Mouse (Mus musculus): ENCODE data around the gene Prkg2. TPM values are rescaled to one million over a fixed set of nuclear protein-coding genes. Genes with fewer than 3 reads are reported as not detected.

Gene Prkg2
- polyA plus RNA-seq (2016; fragmentation: Nextera tagmentation; extraction: Ambion mirVana): 4.6 and 5.9 TPM in 2 replicates

DNA sequence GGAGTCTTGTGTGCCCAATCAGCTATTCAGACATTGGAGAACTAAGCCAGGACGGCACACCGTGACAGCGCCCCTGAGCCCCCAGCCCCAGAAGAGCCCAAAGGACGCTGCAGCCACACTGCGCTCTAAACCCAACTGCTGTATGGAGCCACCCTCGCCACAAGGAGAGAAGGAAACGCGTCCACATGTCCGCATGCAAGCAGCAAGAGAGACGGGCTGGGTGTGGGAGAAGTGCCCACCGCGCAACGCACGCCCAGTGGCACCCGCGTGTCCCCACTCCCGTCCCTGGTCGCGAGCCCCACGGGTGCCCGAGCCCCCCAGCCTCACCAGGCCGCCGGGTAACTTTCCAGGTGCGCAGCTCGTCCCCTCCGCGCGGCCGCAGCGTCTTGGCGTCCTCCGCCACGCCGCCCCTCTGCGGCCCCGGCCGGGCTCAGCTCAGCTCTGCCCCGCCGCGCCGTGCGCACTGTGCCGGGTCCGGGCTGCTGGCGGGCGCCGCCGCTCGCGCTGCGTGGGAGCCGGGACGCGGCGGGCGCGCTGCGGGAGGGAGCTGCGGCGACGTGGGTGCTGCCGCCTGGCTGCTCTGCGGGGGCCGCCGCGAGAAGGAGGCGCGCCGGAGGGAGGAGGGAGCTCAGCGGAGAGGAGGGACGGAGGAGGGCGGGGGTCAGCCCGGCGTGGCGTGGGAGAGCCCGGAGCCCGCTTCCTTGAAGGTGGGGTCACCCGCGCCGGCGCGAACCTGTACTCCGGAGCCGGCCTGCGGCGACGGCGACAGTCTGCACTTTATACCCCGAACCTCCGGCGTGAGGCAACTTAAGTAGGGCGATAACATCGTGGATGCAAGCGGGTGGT lies at the start of gene Prkg2:
TSS of gene Prkg2 (minus strand) at position 756 of the 846 bp plus-strand sequence.
- Histone ChIP-seq H3K27ac (peak within 1 kb of the TSS; percentile 52), H3K36me3 (no peaks in the 10 kb centered on the region), H3K9ac (peak within 1 kb of the TSS; percentile 66), H3K27me3 (peaks cover 24% of the 10 kb centered on the region), H3K4me2 (replicated peaks) (peak within 1 kb of the TSS; percentile 94), H3K4me3 (peak within 1 kb of the TSS; percentile 64), H3K4me1 (peaks cover 9% of the 10 kb centered on the region), H3K9me3 (no peaks in the 10 kb centered on the region)
- under 1% methylated on average over 77 of the region's 94 CpGs for WGBS
- ATAC-seq (ENCODE audit: insufficient number of reproducible peaks, insufficient read depth, low FRiP score, low TSS enrichment): peak; percentile 72; the same call in 1 of the 2 replicates

- H3K4me2 ChIP-seq (replicated peaks): no peak overlapping the region
- H3K27ac ChIP-seq: no peak overlapping the region
- no peaks in the 10 kb centered on the region for H3K9me3 ChIP-seq
- WGBS: 41% methylated on average over 5 of the region's 5 CpGs
- H3K4me3 ChIP-seq: no peak overlapping the region
- H3K9ac ChIP-seq: no peak overlapping the region
- H3K36me3 ChIP-seq: no peaks in the 10 kb centered on the region
- H3K4me1 ChIP-seq: peaks cover 2% of the 10 kb centered on the region; the same call in 1 of the 2 replicates
- ATAC-seq (ENCODE audit: insufficient number of reproducible peaks, insufficient read depth, low FRiP score, low TSS enrichment): no peak
- no peaks in the 10 kb centered on the region for H3K27me3 ChIP-seq
These were observed 46.8 kb upstream of the Prkg2 start for GRCm38 (mm10) chr5:99083955-99084354.

DNA sequence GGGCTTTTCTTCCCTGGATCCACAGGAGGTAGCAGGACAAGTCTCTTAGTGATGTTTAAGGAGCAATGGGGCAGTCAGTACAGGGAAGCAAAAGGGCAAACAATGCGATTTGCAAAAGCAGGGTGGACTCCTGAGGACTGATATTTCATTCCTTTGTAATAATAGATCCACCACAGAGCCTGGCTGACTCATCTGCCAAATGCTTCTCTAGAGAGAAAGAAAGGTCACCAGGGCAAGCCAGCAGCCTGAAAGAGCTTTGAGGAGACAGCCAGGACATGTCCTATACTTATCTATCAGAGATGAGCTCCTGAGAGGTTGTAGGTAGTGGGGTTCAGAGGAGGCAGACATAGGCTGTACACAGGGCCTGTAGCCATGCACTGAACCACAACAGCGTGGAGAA lies 41.2 kb upstream of the Prkg2 start:
- Histone ChIP-seq H3K36me3 (no peaks in the 10 kb centered on the region), H3K27ac (no peak overlapping the region), H3K9ac (no peak overlapping the region), H3K27me3 (no peaks in the 10 kb centered on the region), H3K4me1 (no peaks in the 10 kb centered on the region), H3K4me2 (replicated peaks) (no peak overlapping the region), H3K9me3 (no peaks in the 10 kb centered on the region), H3K4me3 (no peak overlapping the region)
- ATAC-seq (ENCODE audit: insufficient number of reproducible peaks, insufficient read depth, low FRiP score, low TSS enrichment): no peak
- 60% methylated on average over 2 of the region's 2 CpGs for WGBS

DNA sequence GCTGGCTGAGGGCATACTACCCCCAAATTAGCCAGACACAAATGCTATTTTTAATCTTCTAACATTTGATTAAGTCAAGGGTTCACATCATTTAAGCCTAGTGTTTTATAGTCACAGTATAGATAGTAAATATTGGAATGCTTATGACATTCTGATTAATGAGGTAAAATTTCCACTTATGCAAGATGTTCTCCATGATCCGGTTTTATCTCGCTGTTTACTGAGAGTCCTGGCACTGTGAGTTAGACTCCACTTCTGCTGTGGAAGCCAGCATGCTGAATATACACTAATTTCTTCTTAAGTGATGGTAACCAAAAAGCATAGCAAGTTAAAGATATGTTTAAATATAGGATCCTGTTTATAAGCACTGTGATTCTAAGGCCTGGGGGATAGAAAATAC lies 31.2 kb upstream of the Prkg2 start:
- H3K27ac ChIP-seq: no peak overlapping the region
- no peaks in the 10 kb centered on the region for H3K4me1 ChIP-seq
- no peak overlapping the region for H3K9ac ChIP-seq
- no peaks in the 10 kb centered on the region for H3K9me3 ChIP-seq
- ATAC-seq (ENCODE audit: insufficient number of reproducible peaks, insufficient read depth, low FRiP score, low TSS enrichment): no peak
- no peak overlapping the region for H3K4me2 ChIP-seq (replicated peaks)
- 90% methylated on average over 2 of the region's 2 CpGs for WGBS
- H3K4me3 ChIP-seq: no peak overlapping the region
- H3K36me3 ChIP-seq: no peaks in the 10 kb centered on the region
- H3K27me3 ChIP-seq: no peaks in the 10 kb centered on the region

DNA sequence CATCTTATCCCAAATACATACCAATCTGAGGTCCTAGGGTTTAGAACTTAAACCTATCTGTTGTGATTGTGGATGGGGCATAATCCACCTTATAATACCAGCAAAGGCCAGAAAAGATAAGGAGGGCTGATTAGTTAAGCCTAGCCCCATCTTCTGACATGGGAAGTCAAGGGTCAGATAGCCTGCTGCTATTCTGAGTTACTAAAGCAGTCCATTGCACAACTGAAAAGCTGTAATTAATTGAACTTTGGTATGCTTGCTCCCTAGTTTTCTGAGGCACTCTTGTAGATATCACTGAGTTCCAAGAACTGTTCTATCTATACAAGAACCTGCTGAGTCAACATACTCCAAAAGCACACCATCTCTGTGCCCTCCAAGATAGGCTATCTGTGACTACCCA lies 25.4 kb upstream of the Prkg2 start:
- no peaks in the 10 kb centered on the region for H3K36me3 ChIP-seq
- H3K4me2 ChIP-seq (replicated peaks): no peak overlapping the region
- ATAC-seq (ENCODE audit: insufficient number of reproducible peaks, insufficient read depth, low FRiP score, low TSS enrichment): no peak
- no peaks in the 10 kb centered on the region for H3K9me3 ChIP-seq
- H3K4me1 ChIP-seq: no peaks in the 10 kb centered on the region
- H3K27ac ChIP-seq: no peak overlapping the region
- H3K4me3 ChIP-seq: no peak overlapping the region
- no peaks in the 10 kb centered on the region for H3K27me3 ChIP-seq
- H3K9ac ChIP-seq: no peak overlapping the region

DNA sequence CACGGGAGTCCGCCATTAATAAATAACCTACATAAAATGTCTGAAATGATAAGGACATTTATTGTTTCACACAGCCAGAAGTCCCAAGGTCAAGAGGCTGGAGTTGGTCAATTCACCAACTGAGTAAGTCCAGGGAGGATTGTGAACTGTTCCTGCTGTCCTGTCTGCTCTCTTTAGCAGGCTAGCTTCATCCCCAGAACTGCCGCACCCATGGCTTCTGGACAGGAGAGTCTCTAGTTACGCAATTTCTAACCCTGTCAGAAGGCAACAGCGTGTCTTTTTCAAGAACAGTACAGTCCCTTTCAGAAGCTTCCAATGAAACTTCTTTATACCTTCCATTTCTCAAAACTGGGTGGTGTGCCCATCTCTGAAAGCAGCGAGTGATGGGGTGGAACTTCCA lies 1.9 kb upstream of the Prkg2 start:
- no peak overlapping the region for H3K4me2 ChIP-seq (replicated peaks)
- peaks cover 24% of the 10 kb centered on the region for H3K27me3 ChIP-seq
- no peaks in the 10 kb centered on the region for H3K9me3 ChIP-seq
- no peak overlapping the region for H3K27ac ChIP-seq
- peaks cover 9% of the 10 kb centered on the region for H3K4me1 ChIP-seq
- H3K4me3 ChIP-seq: no peak overlapping the region
- no peak for ATAC-seq (ENCODE audit: insufficient number of reproducible peaks, insufficient read depth, low FRiP score, low TSS enrichment)
- WGBS: 92% methylated on average over 6 of the region's 6 CpGs
- H3K36me3 ChIP-seq: no peaks in the 10 kb centered on the region
- H3K9ac ChIP-seq: no peak overlapping the region

- ATAC-seq (ENCODE audit: insufficient number of reproducible peaks, insufficient read depth, low FRiP score, low TSS enrichment): 0 out of 2 replicates have a peak, but pooled peaks have one; percentile 25
- peaks cover 24% of the 10 kb centered on the region for H3K27me3 ChIP-seq
These were observed 276 bp upstream of the Prkg2 start for GRCm38 (mm10) chr5:99037442-99037811.

GRCm38 (mm10) chr5:99035961-99036360 lies 1.2 kb downstream of the Prkg2 start:
- Histone ChIP-seq H3K27ac (no peak overlapping the region), H3K36me3 (no peaks in the 10 kb centered on the region), H3K27me3 (peaks cover 24% of the 10 kb centered on the region), H3K4me1 (peaks cover 9% of the 10 kb centered on the region), H3K9me3 (no peaks in the 10 kb centered on the region), H3K4me3 (peak overlapping the region; percentile 64), H3K9ac (no peak overlapping the region), H3K4me2 (replicated peaks) (peak overlapping the region; percentile 94)
- no peak for ATAC-seq (ENCODE audit: insufficient number of reproducible peaks, insufficient read depth, low FRiP score, low TSS enrichment)
- WGBS: 54% methylated on average over 9 of the region's 9 CpGs

More at GRCm38 (mm10) chr5:99037442-99037811, 276 bp upstream of the Prkg2 start:
- WGBS: 3% methylated on average over 9 of the region's 9 CpGs
- Histone ChIP-seq H3K4me3 (peak overlapping the region; percentile 64), H3K4me2 (replicated peaks) (peak overlapping the region; percentile 94), H3K27ac (peak overlapping the region; percentile 52; the same call in 1 of the 2 replicates), H3K36me3 (no peaks in the 10 kb centered on the region), H3K9me3 (no peaks in the 10 kb centered on the region), H3K9ac (peak overlapping the region; percentile 66), H3K4me1 (peaks cover 9% of the 10 kb centered on the region)

GRCm38 (mm10) chr5:99031551-99032149 lies 5.5 kb downstream of the Prkg2 start:
- H3K4me3 ChIP-seq: no peak overlapping the region
- peaks cover 11% of the 10 kb centered on the region; the same call in 1 of the 2 replicates for H3K27me3 ChIP-seq
- H3K4me2 ChIP-seq (replicated peaks): no peak overlapping the region
- 79% methylated on average over 6 of the region's 6 CpGs for WGBS
- H3K4me1 ChIP-seq: 0 out of 2 replicates have a peak, but pooled peaks cover 3% of the 10 kb centered on the region
- no peak for ATAC-seq (ENCODE audit: insufficient number of reproducible peaks, insufficient read depth, low FRiP score, low TSS enrichment)
- no peaks in the 10 kb centered on the region for H3K36me3 ChIP-seq
- no peak overlapping the region for H3K27ac ChIP-seq
- H3K9ac ChIP-seq: no peak overlapping the region
- H3K9me3 ChIP-seq: no peaks in the 10 kb centered on the region

- Histone ChIP-seq H3K27me3 (no peaks in the 10 kb centered on the region), H3K4me2 (replicated peaks) (no peak overlapping the region), H3K27ac (no peak overlapping the region), H3K9ac (no peak overlapping the region), H3K9me3 (no peaks in the 10 kb centered on the region), H3K4me3 (no peak overlapping the region), H3K4me1 (no peaks in the 10 kb centered on the region), H3K36me3 (no peaks in the 10 kb centered on the region)
- WGBS: 73% methylated on average over 3 of the region's 3 CpGs
- no peak for ATAC-seq (ENCODE audit: insufficient number of reproducible peaks, insufficient read depth, low FRiP score, low TSS enrichment)
These were observed 10.8 kb downstream of the Prkg2 start for GRCm38 (mm10) chr5:99026343-99026742.

- no peaks in the 10 kb centered on the region for H3K27me3 ChIP-seq
- WGBS: 92% methylated on average over 6 of the region's 6 CpGs
- no peak overlapping the region for H3K4me2 ChIP-seq (replicated peaks)
- H3K9me3 ChIP-seq: no peaks in the 10 kb centered on the region
- H3K4me3 ChIP-seq: no peak overlapping the region
- no peaks in the 10 kb centered on the region for H3K4me1 ChIP-seq
- H3K36me3 ChIP-seq: no peaks in the 10 kb centered on the region
- no peak overlapping the region for H3K27ac ChIP-seq
- ATAC-seq (ENCODE audit: insufficient number of reproducible peaks, insufficient read depth, low FRiP score, low TSS enrichment): no peak
- H3K9ac ChIP-seq: no peak overlapping the region
These were observed 17.4 kb downstream of the Prkg2 start for GRCm38 (mm10) chr5:99019709-99020108.

DNA sequence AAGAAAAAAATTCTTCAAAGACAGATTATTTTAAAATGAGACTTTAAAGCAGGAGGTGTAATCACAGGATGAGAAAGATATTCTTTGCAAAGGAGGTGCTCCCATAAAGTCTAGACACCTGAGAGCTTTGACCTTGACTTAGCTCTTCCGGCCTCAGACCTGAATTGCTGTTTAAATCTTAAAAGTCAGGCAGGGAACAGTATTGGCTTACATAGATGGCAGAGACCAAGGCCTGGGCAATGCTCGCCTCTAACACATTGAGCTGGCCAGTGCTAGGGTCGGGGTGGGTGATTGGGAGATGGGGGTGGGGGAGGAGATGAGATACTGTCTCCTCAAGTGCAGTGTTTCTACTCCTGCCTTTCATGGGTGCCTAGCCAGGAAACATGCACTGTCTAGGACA lies 22.0 kb downstream of the Prkg2 start:
- H3K27ac ChIP-seq: no peak overlapping the region
- ATAC-seq (ENCODE audit: insufficient number of reproducible peaks, insufficient read depth, low FRiP score, low TSS enrichment): no peak
- no peaks in the 10 kb centered on the region for H3K9me3 ChIP-seq
- H3K27me3 ChIP-seq: no peaks in the 10 kb centered on the region
- H3K4me1 ChIP-seq: no peaks in the 10 kb centered on the region
- no peaks in the 10 kb centered on the region for H3K36me3 ChIP-seq
- 75% methylated on average over 3 of the region's 3 CpGs for WGBS
- H3K9ac ChIP-seq: no peak overlapping the region
- no peak overlapping the region for H3K4me3 ChIP-seq
- H3K4me2 ChIP-seq (replicated peaks): no peak overlapping the region

Measured in embryonic facial prominence, embryonic 12.5 days (tissue).